Mouse (Mus musculus) cerebellum, postnatal 14 days (tissue): ENCODE data around the gene Ablim1.
"Not testable (repeated sequence)": the region's sequence is repeated elsewhere in the genome, so short reads cannot be mapped to it uniquely, and the experiment has no call there.

Source experiments
- DNase-seq, 2 experiments: peaks; one replicate each; pipeline ENCODE4 v3.0.0; 2021; ENCODE audit warnings: mixed read lengths in 2 of 2

Gene Ablim1

GRCm38 (mm10) chr19:57141756-57142461, 172.8 kb downstream of the Ablim1 start:
- DNase-seq = no peak

GRCm38 (mm10) chr19:57140874-57141273, 173.8 kb downstream of the Ablim1 start:
- DNase-seq = no peak

- DNase-seq = no peak
These were observed 174.6 kb downstream of the Ablim1 start for GRCm38 (mm10) chr19:57140071-57140470.

GRCm38 (mm10) chr19:57138909-57139617, 175.7 kb downstream of the Ablim1 start:
- DNase-seq = peak in 1 of 2 experiments; percentile 21

- DNase-seq = peak in 1 of 2 experiments; percentile 33
These were observed 176.2 kb downstream of the Ablim1 start for GRCm38 (mm10) chr19:57138469-57138868.

- no peak for DNase-seq
These were observed 176.7 kb downstream of the Ablim1 start for GRCm38 (mm10) chr19:57138045-57138444.

GRCm38 (mm10) chr19:57136228-57136627, 178.5 kb downstream of the Ablim1 start:
- peak; percentile 85 to 92 for DNase-seq

- DNase-seq = not testable (repeated sequence)
These were observed 179.1 kb downstream of the Ablim1 start for GRCm38 (mm10) chr19:57135654-57136053.

GRCm38 (mm10) chr19:57134654-57135348, 179.9 kb downstream of the Ablim1 start:
- DNase-seq = peak in 1 of 2 experiments; percentile 17

GRCm38 (mm10) chr19:57132916-57133520, 181.7 kb downstream of the Ablim1 start:
- DNase-seq = no peak

- DNase-seq = no peak
These were observed 182.4 kb downstream of the Ablim1 start for GRCm38 (mm10) chr19:57132281-57132680.

GRCm38 (mm10) chr19:57131366-57131765, 183.4 kb downstream of the Ablim1 start:
- no peak for DNase-seq

GRCm38 (mm10) chr19:57130591-57130990, 184.1 kb downstream of the Ablim1 start:
- DNase-seq = no peak

GRCm38 (mm10) chr19:57129729-57130128, 185.0 kb downstream of the Ablim1 start:
- no peak for DNase-seq

GRCm38 (mm10) chr19:57128037-57128436, 186.7 kb downstream of the Ablim1 start:
- DNase-seq = no peak

- DNase-seq = no peak
These were observed 187.2 kb downstream of the Ablim1 start for GRCm38 (mm10) chr19:57127523-57127922.

- DNase-seq = no peak
These were observed 187.8 kb downstream of the Ablim1 start for GRCm38 (mm10) chr19:57126950-57127349.

- no peak for DNase-seq
These were observed 189.8 kb downstream of the Ablim1 start for GRCm38 (mm10) chr19:57124906-57125305.

GRCm38 (mm10) chr19:57124138-57124519, 190.6 kb downstream of the Ablim1 start:
- DNase-seq = no peak

GRCm38 (mm10) chr19:57123503-57124137, 191.1 kb downstream of the Ablim1 start:
- DNase-seq = peak; percentile 91 to 95

- DNase-seq = no peak
These were observed 192.5 kb downstream of the Ablim1 start for GRCm38 (mm10) chr19:57122261-57122660.

GRCm38 (mm10) chr19:57121036-57121435, 193.7 kb downstream of the Ablim1 start:
- no peak for DNase-seq

GRCm38 (mm10) chr19:57119661-57120060, 195.1 kb downstream of the Ablim1 start:
- no peak for DNase-seq
